Mouse (Mus musculus): ENCODE results near the gene Zbtb5.
A peak's percentile ranks its signal among the peaks of the same experiment; 100 is the strongest.

Gene Zbtb5

GRCm38 (mm10) chr4:44981280-44981973, 30.8 kb downstream of the Zbtb5 start, which contains the start of gene Grhpr:
Grhpr (plus strand) TSS chr4:44981395.
- H3K27me3 ChIP-seq (ENCODE audit: insufficient read depth, low read length), result no peaks in the 10 kb centered on the region
- TF ChIP-seq NANOG (IDR thresholded peaks at IDR 0.05; ENCODE audit: borderline replicate concordance, low read length), result no peak
- TF ChIP-seq CTCF (conservative IDR thresholded peaks at IDR 0.05; ENCODE audit: low read length), result no peak
- no peak for TF ChIP-seq POU5F1 (IDR thresholded peaks at IDR 0.05; ENCODE audit: borderline replicate concordance, low read length)

GRCm38 (mm10) chr4:44979794-44980338, 32.3 kb downstream of the Zbtb5 start:
- H3K9me3 ChIP-seq (ENCODE audit: low read length), result no peaks in the 10 kb centered on the region
- no peak for TF ChIP-seq POU5F1 (IDR thresholded peaks at IDR 0.05; ENCODE audit: borderline replicate concordance, low read length)
- no peak for TF ChIP-seq CTCF (conservative IDR thresholded peaks at IDR 0.05; ENCODE audit: low read length)
- peaks cover 24% of the 10 kb centered on the region for H3K36me3 ChIP-seq (ENCODE audit: insufficient read depth, low read length)
- peaks cover 51% of the 10 kb centered on the region for H3K4me1 ChIP-seq (replicated peaks; ENCODE audit: low read depth, low read length)
- H3K27me3 ChIP-seq (ENCODE audit: insufficient read depth, low read length), result no peaks in the 10 kb centered on the region
- H3K4me3 ChIP-seq (replicated peaks; ENCODE audit: low read length), result no peak overlapping the region

More at GRCm38 (mm10) chr4:44981280-44981973, 30.8 kb downstream of the Zbtb5 start, which contains the start of gene Grhpr:
- Histone ChIP-seq H3K4me1 (replicated peaks; ENCODE audit: low read depth, low read length) (peaks cover 59% of the 10 kb centered on the region), H3K4me3 (replicated peaks; ENCODE audit: low read length) (peak within 1 kb of the TSS; percentile 91), H3K9me3 (ENCODE audit: low read length) (no peaks in the 10 kb centered on the region), H3K36me3 (ENCODE audit: insufficient read depth, low read length) (peaks cover 40% of the 10 kb centered on the region)

DNA sequence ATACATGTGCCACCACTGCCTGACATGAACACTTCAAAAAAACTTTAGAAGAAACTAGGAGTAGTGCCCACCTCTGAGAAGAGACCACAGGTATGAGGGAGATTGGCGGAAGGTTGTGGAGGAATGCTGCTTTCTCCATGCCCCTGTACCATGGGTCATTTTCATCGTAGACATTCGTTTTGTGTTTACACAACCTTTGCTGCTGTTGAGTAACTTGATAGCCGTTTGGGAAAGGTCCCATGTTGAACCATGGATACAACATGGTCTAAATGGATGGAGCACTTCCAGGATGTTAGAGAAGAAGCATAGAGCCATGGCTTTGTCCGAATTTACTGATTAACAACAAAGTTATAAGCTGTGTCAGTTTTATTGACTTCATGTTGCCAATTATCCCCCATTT, 34.0 kb downstream of the Zbtb5 start:
- H3K4me1 ChIP-seq (replicated peaks; ENCODE audit: low read depth, low read length), result peaks cover 43% of the 10 kb centered on the region
- H3K4me3 ChIP-seq (replicated peaks; ENCODE audit: low read length), result no peak overlapping the region
- H3K9me3 ChIP-seq (ENCODE audit: low read length), result no peaks in the 10 kb centered on the region
- TF ChIP-seq POU5F1 (IDR thresholded peaks at IDR 0.05; ENCODE audit: borderline replicate concordance, low read length), result no peak
- no peak for TF ChIP-seq CTCF (conservative IDR thresholded peaks at IDR 0.05; ENCODE audit: low read length)
- no peak for TF ChIP-seq NANOG (IDR thresholded peaks at IDR 0.05; ENCODE audit: borderline replicate concordance, low read length)
- peaks cover 7% of the 10 kb centered on the region for H3K36me3 ChIP-seq (ENCODE audit: insufficient read depth, low read length)
- 0 out of 2 replicates have a peak, but pooled peaks cover 2% of the 10 kb centered on the region for H3K27me3 ChIP-seq (ENCODE audit: insufficient read depth, low read length)

DNA sequence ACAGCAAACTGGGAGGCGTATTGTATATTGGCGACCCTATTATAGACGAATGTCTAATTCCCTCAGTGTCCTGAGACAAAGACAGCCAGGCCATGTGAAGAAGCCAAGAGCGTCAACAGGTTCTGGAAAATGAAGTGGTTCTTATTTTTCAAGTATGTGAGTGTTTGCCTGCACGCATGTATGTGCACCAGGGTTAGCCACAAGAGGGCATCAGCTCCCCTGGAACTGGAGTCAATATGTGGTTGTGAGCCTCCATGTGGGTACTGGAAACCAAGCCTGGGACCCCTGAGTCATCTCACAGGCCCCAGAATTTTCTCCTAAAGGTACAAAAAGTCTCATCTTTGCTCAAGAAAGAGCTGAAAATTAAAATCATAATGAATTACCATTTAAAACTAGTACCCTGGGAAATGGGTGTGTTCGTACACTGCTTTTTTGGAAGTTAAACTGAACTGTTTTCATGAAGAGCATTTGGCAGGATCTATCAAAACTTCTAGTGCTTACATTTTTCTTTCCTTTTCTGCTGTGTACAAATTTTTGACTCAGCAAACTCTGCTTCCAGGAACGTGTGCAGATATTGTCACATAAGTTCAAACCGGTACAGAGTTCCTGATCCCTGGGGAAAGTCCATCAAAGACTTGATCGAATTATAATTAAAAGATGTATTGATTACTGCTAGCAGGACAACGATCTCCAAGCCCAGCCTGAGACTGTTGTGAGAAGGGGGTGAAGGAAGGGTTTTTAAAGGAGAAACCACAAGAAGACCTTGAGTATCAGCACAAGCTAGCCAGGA, 35.1 kb downstream of the Zbtb5 start:
- no peak overlapping the region for H3K4me3 ChIP-seq (replicated peaks; ENCODE audit: low read length)
- H3K9me3 ChIP-seq (ENCODE audit: low read length), result peaks cover 3% of the 10 kb centered on the region; the same call in 1 of the 2 replicates
- H3K36me3 ChIP-seq (ENCODE audit: insufficient read depth, low read length), result no peaks in the 10 kb centered on the region
- no peak for TF ChIP-seq NANOG (IDR thresholded peaks at IDR 0.05; ENCODE audit: borderline replicate concordance, low read length)
- TF ChIP-seq CTCF (conservative IDR thresholded peaks at IDR 0.05; ENCODE audit: low read length), result peak; percentile 42
- no peak for TF ChIP-seq POU5F1 (IDR thresholded peaks at IDR 0.05; ENCODE audit: borderline replicate concordance, low read length)
- peaks cover 35% of the 10 kb centered on the region for H3K4me1 ChIP-seq (replicated peaks; ENCODE audit: low read depth, low read length)
- 0 out of 2 replicates have a peak, but pooled peaks cover 2% of the 10 kb centered on the region for H3K27me3 ChIP-seq (ENCODE audit: insufficient read depth, low read length)

DNA sequence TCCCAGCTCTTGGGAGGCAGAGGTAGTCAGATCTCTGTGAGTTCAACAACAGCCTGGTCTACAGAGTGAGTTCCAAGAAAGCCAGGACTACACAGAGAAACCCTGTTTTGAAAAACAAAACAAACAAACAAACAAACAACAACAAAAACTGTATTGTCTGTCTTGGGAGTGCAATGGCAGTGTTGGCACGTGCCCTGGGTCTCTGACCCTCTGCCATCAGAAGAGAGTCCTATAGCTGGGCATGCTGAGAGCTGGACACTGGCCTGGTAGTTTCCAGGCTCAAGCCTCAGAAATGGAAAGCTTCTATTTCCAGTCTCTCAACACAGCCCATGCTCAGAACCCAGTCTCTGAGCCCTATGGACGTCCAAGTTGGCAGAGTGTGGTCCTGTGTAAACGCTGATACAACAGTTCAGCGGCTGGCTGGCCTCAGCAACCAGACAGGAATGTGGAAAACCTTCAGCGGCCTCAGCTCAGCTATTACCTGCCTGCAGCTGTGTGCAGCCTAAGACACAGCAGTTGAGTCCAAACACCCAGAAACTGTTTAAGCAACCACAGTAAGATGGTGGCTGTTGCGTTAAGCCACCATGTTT, 36.1 kb downstream of the Zbtb5 start:
- Histone ChIP-seq H3K4me1 (replicated peaks; ENCODE audit: low read depth, low read length) (peaks cover 29% of the 10 kb centered on the region), H3K9me3 (ENCODE audit: low read length) (peaks cover 3% of the 10 kb centered on the region; the same call in 1 of the 2 replicates), H3K27me3 (ENCODE audit: insufficient read depth, low read length) (0 out of 2 replicates have a peak, but pooled peaks cover 4% of the 10 kb centered on the region), H3K4me3 (replicated peaks; ENCODE audit: low read length) (no peak overlapping the region), H3K36me3 (ENCODE audit: insufficient read depth, low read length) (no peaks in the 10 kb centered on the region)
- TF ChIP-seq NANOG (IDR thresholded peaks at IDR 0.05; ENCODE audit: borderline replicate concordance, low read length), result no peak
- TF ChIP-seq CTCF (conservative IDR thresholded peaks at IDR 0.05; ENCODE audit: low read length), result no peak
- no peak for TF ChIP-seq POU5F1 (IDR thresholded peaks at IDR 0.05; ENCODE audit: borderline replicate concordance, low read length)

DNA sequence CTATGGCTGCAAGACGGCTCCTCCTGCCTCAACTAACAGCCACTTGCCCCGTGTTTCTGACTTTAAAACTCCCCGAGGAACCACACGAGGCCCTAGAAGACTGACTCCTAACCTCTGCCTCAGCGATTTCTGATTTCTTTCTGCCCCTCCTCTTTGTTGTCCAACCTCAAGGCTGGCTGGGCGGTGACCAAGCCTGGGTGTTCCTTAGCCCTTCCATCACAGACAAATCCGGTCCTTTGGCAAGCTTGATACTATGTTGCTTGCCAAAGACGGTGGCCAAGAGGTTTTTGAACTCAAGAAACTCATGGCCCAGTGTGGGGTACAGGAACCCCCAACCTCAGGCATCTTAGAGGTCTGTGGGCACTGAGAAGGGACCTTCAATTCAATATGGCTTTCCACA, 37.9 kb downstream of the Zbtb5 start:
- Histone ChIP-seq H3K9me3 (ENCODE audit: low read length) (peaks cover 3% of the 10 kb centered on the region; the same call in 1 of the 2 replicates), H3K4me1 (replicated peaks; ENCODE audit: low read depth, low read length) (peaks cover 16% of the 10 kb centered on the region), H3K36me3 (ENCODE audit: insufficient read depth, low read length) (no peaks in the 10 kb centered on the region), H3K4me3 (replicated peaks; ENCODE audit: low read length) (peak overlapping the region; percentile 68), H3K27me3 (ENCODE audit: insufficient read depth, low read length) (0 out of 2 replicates have a peak, but pooled peaks cover 7% of the 10 kb centered on the region)
- TF ChIP-seq POU5F1 (IDR thresholded peaks at IDR 0.05; ENCODE audit: borderline replicate concordance, low read length) (no peak), CTCF (conservative IDR thresholded peaks at IDR 0.05; ENCODE audit: low read length) (no peak), NANOG (IDR thresholded peaks at IDR 0.05; ENCODE audit: borderline replicate concordance, low read length) (no peak)

GRCm38 (mm10) chr4:44973871-44974270, 38.3 kb downstream of the Zbtb5 start:
- no peak for TF ChIP-seq POU5F1 (IDR thresholded peaks at IDR 0.05; ENCODE audit: borderline replicate concordance, low read length)
- TF ChIP-seq CTCF (conservative IDR thresholded peaks at IDR 0.05; ENCODE audit: low read length), result no peak
- TF ChIP-seq NANOG (IDR thresholded peaks at IDR 0.05; ENCODE audit: borderline replicate concordance, low read length), result no peak

More at GRCm38 (mm10) chr4:44973871-44974270, 38.3 kb downstream of the Zbtb5 start:
- H3K4me3 ChIP-seq (replicated peaks; ENCODE audit: low read length), result peak overlapping the region; percentile 68
- H3K4me1 ChIP-seq (replicated peaks; ENCODE audit: low read depth, low read length), result peaks cover 17% of the 10 kb centered on the region
- no peaks in the 10 kb centered on the region for H3K36me3 ChIP-seq (ENCODE audit: insufficient read depth, low read length)
- H3K27me3 ChIP-seq (ENCODE audit: insufficient read depth, low read length), result 0 out of 2 replicates have a peak, but pooled peaks cover 11% of the 10 kb centered on the region
- peaks cover 3% of the 10 kb centered on the region; the same call in 1 of the 2 replicates for H3K9me3 ChIP-seq (ENCODE audit: low read length)
